Mouse (Mus musculus): ENCODE results near the gene Lmbrd2. TPM values are rescaled to one million over a fixed set of nuclear protein-coding genes. Genes with fewer than 3 reads are reported as not detected.

Lmbrd2 gene
- polyA plus RNA-seq (2017; shearing (Covaris generic)) = 4.9 TPM

DNA sequence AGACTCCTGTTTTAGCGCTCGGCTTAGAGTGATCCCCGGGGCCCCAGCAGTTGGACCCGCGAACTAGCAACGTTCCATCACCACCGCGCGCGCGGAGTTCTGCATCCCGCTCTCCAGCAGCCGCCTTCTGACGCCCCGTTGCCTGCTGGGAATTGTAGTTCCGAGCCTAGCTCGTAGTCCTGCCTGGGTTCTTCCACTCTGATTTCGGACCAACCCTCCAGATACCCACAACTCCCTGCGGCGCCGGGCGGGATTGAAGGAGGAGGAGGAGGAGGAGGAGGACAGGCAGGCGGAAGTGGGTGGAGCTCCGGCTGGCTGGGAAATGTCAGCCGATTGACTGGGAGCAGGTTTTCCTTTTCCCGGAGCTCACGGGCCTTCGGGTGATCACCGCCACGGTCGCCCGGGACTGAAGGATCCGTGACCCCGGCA, at the start of gene Lmbrd2:
Gene Lmbrd2 (plus strand): TSS at position 299 of the 429 bp plus-strand sequence.

DNA sequence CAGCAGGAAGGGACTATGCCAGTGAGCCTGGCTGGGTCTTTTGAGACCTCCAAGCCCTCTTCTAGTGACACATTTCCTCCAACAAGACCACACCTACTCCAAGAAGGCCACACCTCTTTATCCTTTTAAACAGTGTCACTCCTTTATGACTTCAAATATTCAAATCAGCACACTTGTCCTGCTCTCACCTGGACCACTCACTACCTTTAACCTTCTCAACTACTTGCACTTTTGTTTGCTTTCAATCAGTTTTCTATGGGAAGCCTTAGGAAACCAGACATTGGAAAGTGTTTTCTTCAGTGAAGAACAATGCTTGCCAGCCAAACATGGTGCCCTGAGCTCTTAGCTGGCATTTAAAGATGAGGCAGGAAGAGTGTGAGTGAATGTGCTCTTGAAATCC, 15.0 kb downstream of the Lmbrd2 start, which contains the start of gene Skp2:
Gene Skp2 (minus strand): TSS at position 101 of the 400 bp plus-strand sequence.

Other genes starting within 250 kb of the Lmbrd2 start
- gene Ranbp3l, start 172.6 kb upstream of the Lmbrd2 start, polyA plus RNA-seq (2017; shearing (Covaris generic)) = not detected
- gene Nadk2, start 69.3 kb upstream of the Lmbrd2 start, polyA plus RNA-seq (2017; shearing (Covaris generic)) = 3.2 TPM
- gene Skp2, start 14.9 kb downstream of the Lmbrd2 start, polyA plus RNA-seq (2017; shearing (Covaris generic)) = 6.1 TPM
- not detected for gene Ugt3a1, start 136.3 kb downstream of the Lmbrd2 start, polyA plus RNA-seq (2017; shearing (Covaris generic))
- 0.16 TPM for gene Ugt3a2, start 195.0 kb downstream of the Lmbrd2 start, polyA plus RNA-seq (2017; shearing (Covaris generic))